Mouse (Mus musculus) midbrain, postnatal 0 days (tissue): Measurements from ENCODE around the gene Gm525. TPM values are rescaled to one million over a fixed set of nuclear protein-coding genes. Genes with fewer than 3 reads are reported as not detected.

Experiments used
- ATAC-seq: fragments of 200-750 bp; cut with Nextera tagmentation; 2 replicates; pipeline ENCODE4 v1.8.0; 2017; ENCODE audit warnings: moderate number of reproducible peaks, mild to moderate bottlenecking, moderate TSS enrichment, moderate library complexity; ENCODE audit not compliant: low FRiP score
- DNase-seq: peaks from one replicate; pipeline ENCODE4 v3.0.0-alpha.2; 2015; ENCODE audit warnings: low spot score
- H3K27ac ChIP-seq: fragments of 300-500 bp; sonication (generic); 2 replicates; pipeline ENCODE4 v1.5.1; 2014; ENCODE audit warnings: low read depth, mild to moderate bottlenecking, low read length, mixed read lengths
- H3K27me3 ChIP-seq: fragments of 300-500 bp; sonication (generic); 2 replicates; pipeline ENCODE4 v1.6.1; 2014; ENCODE audit warnings: low read length, control low read depth, mixed read lengths; ENCODE audit not compliant: insufficient read depth
- H3K36me3 ChIP-seq: fragments of 300-500 bp; sonication (generic); 2 replicates; pipeline ENCODE4 v1.6.1; 2014; ENCODE audit warnings: low read length, control low read depth, mixed read lengths; ENCODE audit not compliant: insufficient read depth
- H3K4me1 ChIP-seq: fragments of 300-500 bp; sonication (generic); 2 replicates; pipeline ENCODE4 v1.6.1; 2014; ENCODE audit warnings: mild to moderate bottlenecking, control low read depth, antibody characterized with exemption, low read length, mixed read lengths; ENCODE audit not compliant: insufficient read depth
- H3K4me2 ChIP-seq: fragments of 300-500 bp; sonication (generic); 2 replicates; pipeline ENCODE4 v1.6.1; 2014; ENCODE audit warnings: low read depth, mild to moderate bottlenecking, low read length, mixed read lengths; ENCODE audit not compliant: poor library complexity, severe bottlenecking
- H3K4me3 ChIP-seq: fragments of 300-500 bp; sonication (generic); 2 replicates; pipeline ENCODE4 v1.5.1; 2014; ENCODE audit warnings: low read depth, mild to moderate bottlenecking, low read length, moderate library complexity
- H3K9ac ChIP-seq: fragments of 300-500 bp; sonication (generic); replicated peaks from 2 replicates; pipeline ENCODE4 v1.6.1; 2014; ENCODE audit warnings: mild to moderate bottlenecking, low read length, moderate library complexity, mixed read lengths; ENCODE audit not compliant: poor library complexity, severe bottlenecking
- H3K9me3 ChIP-seq: fragments of 300-500 bp; sonication (generic); 2 replicates; pipeline ENCODE4 v1.6.1; 2016; ENCODE audit warnings: low read length, control low read depth
- CTCF ChIP-seq: IDR thresholded peaks from 2 replicates; pipeline ENCODE4 v1.5.1; 2016; ENCODE audit warnings: antibody characterized with exemption, mild to moderate bottlenecking
- WGBS: fragments of 180-500 bp; shearing (Covaris S2); extraction: QIAGEN DNeasy Blood & Tissue Kit; methylation state at CpG from one replicate; pipeline ENCODE4 v1.1.7; 2014; 5-methylcytosine and 5-hydroxymethylcytosine counted together
- polyA plus RNA-seq: library from polyadenylated mRNA; unstranded; fragments of >200 nt; fragmentation: Nextera tagmentation; extraction: Ambion mirVana; gene quantifications from 2 replicates; pipeline ENCODE4 v1.2.1, GENCODE M21; 2015
- total RNA-seq: library from RNA; depleted of rRNA; stranded (reverse); fragments of >200 nt; gene quantifications from 2 replicates; pipeline ENCODE4 v1.2.3, GENCODE M21; 2014

Gm525 gene
- total and polyA plus RNA-seq, 2 experiments from 2014 or later = 0.60 TPM; not detected in 1

- H3K27me3 ChIP-seq = no peaks in the 10 kb centered on the region
- WGBS = 87% methylated on average over 11 of the region's 11 CpGs
Observed at GRCm38 (mm10) chr11:89105823-89106222, 32.2 kb downstream of the Gm525 start.

GRCm38 (mm10) chr11:89107180-89107807 lies 33.7 kb downstream of the Gm525 start:
- Histone ChIP-seq H3K27ac (no peak overlapping the region), H3K36me3 (no peaks in the 10 kb centered on the region), H3K27me3 (no peaks in the 10 kb centered on the region), H3K4me2 (no peak overlapping the region), H3K4me3 (no peak overlapping the region), H3K9me3 (no peaks in the 10 kb centered on the region), H3K4me1 (no peaks in the 10 kb centered on the region), H3K9ac (no peak overlapping the region)
- no peak for ATAC-seq
- DNase-seq = no peak
- TF ChIP-seq CTCF = no peak
- 33% methylated on average over 12 of the region's 12 CpGs for WGBS

More at GRCm38 (mm10) chr11:89105823-89106222, 32.2 kb downstream of the Gm525 start:
- TF ChIP-seq CTCF = peak; percentile 28
- no peaks in the 10 kb centered on the region for H3K36me3 ChIP-seq
- no peaks in the 10 kb centered on the region for H3K4me1 ChIP-seq
- no peak for DNase-seq
- H3K27ac ChIP-seq = no peak overlapping the region
- no peak overlapping the region for H3K9ac ChIP-seq
- H3K4me2 ChIP-seq = no peak overlapping the region
- no peak for ATAC-seq
- no peaks in the 10 kb centered on the region for H3K9me3 ChIP-seq
- H3K4me3 ChIP-seq = no peak overlapping the region

GRCm38 (mm10) chr11:89124411-89124810 lies 50.8 kb downstream of the Gm525 start:
- Histone ChIP-seq H3K4me1 (no peaks in the 10 kb centered on the region), H3K4me2 (no peak overlapping the region), H3K9ac (no peak overlapping the region), H3K27me3 (no peaks in the 10 kb centered on the region), H3K9me3 (no peaks in the 10 kb centered on the region), H3K27ac (no peak overlapping the region), H3K36me3 (no peaks in the 10 kb centered on the region), H3K4me3 (no peak overlapping the region)
- DNase-seq (no peak), ATAC-seq (no peak)
- 23% methylated on average over 13 of the region's 13 CpGs for WGBS
- TF ChIP-seq CTCF = no peak

- ATAC-seq (no peak), DNase-seq (no peak)
- H3K27me3 ChIP-seq = no peaks in the 10 kb centered on the region
- no peak overlapping the region for H3K27ac ChIP-seq
- TF ChIP-seq CTCF = no peak
- no peak overlapping the region for H3K4me2 ChIP-seq
- 57% methylated on average over 4 of the region's 4 CpGs for WGBS
- H3K9me3 ChIP-seq = no peaks in the 10 kb centered on the region
- no peaks in the 10 kb centered on the region for H3K36me3 ChIP-seq
- no peaks in the 10 kb centered on the region for H3K4me1 ChIP-seq
- H3K4me3 ChIP-seq = no peak overlapping the region
- H3K9ac ChIP-seq = no peak overlapping the region
Observed at GRCm38 (mm10) chr11:89130856-89131255, 57.2 kb downstream of the Gm525 start.

GRCm38 (mm10) chr11:89132406-89132805 lies 58.8 kb downstream of the Gm525 start:
- Histone ChIP-seq H3K27ac (no peak overlapping the region), H3K27me3 (no peaks in the 10 kb centered on the region), H3K4me2 (no peak overlapping the region), H3K9me3 (no peaks in the 10 kb centered on the region), H3K9ac (no peak overlapping the region), H3K4me1 (no peaks in the 10 kb centered on the region), H3K4me3 (no peak overlapping the region), H3K36me3 (no peaks in the 10 kb centered on the region)
- ATAC-seq (no peak), DNase-seq (no peak)
- WGBS = 85% methylated on average over 7 of the region's 7 CpGs
- no peak for TF ChIP-seq CTCF

- no peak for DNase-seq
- no peaks in the 10 kb centered on the region for H3K9me3 ChIP-seq
- H3K4me3 ChIP-seq = no peak overlapping the region
- no peak for TF ChIP-seq CTCF
- no peaks in the 10 kb centered on the region for H3K4me1 ChIP-seq
- 39% methylated on average over 2 of the region's 2 CpGs for WGBS
- no peaks in the 10 kb centered on the region for H3K27me3 ChIP-seq
- H3K9ac ChIP-seq = no peak overlapping the region
- no peak overlapping the region for H3K27ac ChIP-seq
- H3K4me2 ChIP-seq = no peak overlapping the region
- H3K36me3 ChIP-seq = no peaks in the 10 kb centered on the region
- ATAC-seq = no peak
Observed at GRCm38 (mm10) chr11:89134211-89134610, 60.6 kb downstream of the Gm525 start.
